Mouse (Mus musculus): ENCODE measurements around the gene Ung.
A peak's percentile ranks its signal among the peaks of the same experiment; 100 is the strongest.

Gene Ung

GRCm38 (mm10) chr5:114130211-114130605 is at the start of gene Ung:
TSS of gene Ung (plus strand) at chr5:114130386.
- no peak for DNase-seq (ENCODE audit: low spot score)

DNA sequence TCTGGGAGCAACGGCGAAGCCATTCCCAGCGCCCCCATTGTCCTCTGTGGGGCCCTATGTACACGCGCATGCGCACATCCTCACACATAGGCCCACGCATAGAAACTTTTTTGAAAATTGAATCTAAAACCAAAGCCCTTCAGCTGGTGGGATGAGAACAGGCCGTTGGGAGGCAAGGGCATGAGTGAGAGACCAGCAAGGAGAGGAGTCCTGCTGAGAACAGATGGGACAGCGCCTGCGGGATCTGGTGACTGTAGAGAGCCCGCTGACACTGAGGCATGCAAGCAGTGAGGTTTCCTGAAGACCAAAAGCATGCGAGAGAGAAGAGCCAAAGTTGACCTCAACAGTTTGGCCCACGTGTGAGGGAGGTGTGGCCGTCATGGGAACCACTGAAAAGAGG is 44.7 kb upstream of the Ung start:
- DNase-seq (ENCODE audit: low spot score) = no peak

GRCm38 (mm10) chr5:114087875-114088480 is 42.2 kb upstream of the Ung start:
- no peak for DNase-seq (ENCODE audit: low spot score)

- no peak for DNase-seq (ENCODE audit: low spot score)
These were observed 39.7 kb upstream of the Ung start for GRCm38 (mm10) chr5:114090421-114091013.

DNA sequence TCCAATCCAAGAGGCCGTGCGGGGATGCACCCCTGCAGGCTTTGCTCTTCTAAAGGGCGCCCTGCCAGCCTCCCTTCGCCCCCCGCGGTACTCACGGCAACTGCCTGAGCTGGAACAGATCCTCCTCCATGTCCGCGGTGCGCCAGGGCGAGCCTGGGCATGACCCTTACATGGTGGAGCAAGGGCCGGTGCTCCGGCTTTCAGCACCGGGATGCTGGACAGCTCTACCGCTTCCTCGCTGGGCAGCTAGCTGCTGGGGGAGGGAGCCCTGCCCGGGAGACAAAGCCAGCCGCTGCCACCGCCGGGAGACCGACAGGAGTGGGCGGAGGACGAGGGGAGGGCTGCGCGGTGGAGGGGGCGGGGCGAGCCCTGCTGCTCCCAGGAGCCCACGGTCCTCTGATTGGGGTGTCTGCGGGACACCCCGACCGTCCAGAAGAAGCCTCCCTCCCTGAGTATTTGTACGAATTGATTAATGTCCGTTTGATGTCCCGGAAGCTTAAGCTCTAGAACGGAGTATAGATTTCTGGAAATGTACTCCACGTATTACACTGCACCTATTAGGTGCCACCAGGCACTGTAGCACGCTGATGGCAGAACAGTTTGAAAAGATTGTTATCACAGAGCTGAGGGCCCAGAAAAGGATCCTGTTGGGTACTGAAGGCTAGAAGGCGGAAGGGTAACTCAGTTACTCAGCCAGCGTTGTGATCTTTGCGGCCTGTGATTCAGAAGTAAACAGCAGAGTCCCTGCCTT is 39.0 kb upstream of the Ung start, which contains the start of gene Svop:
Gene Svop (minus strand): TSS at position 514 of the 751 bp plus-strand sequence.
- peak; percentile 74 for DNase-seq (ENCODE audit: low spot score)

GRCm38 (mm10) chr5:114099709-114100389 is 30.3 kb upstream of the Ung start:
- DNase-seq (ENCODE audit: low spot score) = peak; percentile 92

DNA sequence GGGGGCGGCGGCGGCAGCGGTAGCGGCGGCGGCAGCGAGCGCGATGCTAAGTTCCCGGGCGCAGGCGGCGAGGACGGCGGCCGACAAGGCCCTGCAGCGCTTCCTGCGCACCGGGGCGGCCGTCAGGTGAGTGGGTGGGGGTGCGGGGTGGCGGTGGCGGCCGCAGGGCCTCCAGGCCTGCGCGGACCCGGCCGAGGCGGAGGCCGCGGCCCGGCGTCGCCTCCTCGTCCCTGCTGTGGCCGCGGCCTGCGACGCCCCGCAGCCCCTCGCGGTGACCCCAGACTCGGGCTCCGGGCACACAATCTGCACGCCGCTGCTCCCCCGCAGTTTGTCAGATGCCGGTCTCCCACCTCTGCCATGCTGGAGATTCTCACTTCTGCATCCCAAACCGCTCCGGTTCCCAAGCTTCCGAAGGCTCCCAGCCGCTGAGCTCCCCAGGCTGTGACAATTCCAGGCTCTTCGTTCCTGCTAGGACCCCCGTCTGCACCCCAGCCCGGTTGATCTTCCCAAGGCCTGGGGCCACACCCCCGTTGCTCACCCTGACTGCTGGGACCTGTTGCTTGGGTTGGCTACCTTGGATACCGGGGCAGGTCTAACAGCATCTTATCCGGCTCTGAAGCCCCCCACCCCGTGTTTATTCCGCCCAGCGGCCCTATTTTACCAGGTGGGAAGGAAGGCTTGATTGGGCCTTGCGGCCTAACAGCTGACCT is 29.6 kb upstream of the Ung start:
- DNase-seq (ENCODE audit: low spot score) = no peak

- DNase-seq (ENCODE audit: low spot score) = peak; percentile 34
These were observed 28.3 kb upstream of the Ung start for GRCm38 (mm10) chr5:114101873-114102272.

GRCm38 (mm10) chr5:114102807-114103206 is 27.4 kb upstream of the Ung start:
- peak; percentile 62 for DNase-seq (ENCODE audit: low spot score)

DNA sequence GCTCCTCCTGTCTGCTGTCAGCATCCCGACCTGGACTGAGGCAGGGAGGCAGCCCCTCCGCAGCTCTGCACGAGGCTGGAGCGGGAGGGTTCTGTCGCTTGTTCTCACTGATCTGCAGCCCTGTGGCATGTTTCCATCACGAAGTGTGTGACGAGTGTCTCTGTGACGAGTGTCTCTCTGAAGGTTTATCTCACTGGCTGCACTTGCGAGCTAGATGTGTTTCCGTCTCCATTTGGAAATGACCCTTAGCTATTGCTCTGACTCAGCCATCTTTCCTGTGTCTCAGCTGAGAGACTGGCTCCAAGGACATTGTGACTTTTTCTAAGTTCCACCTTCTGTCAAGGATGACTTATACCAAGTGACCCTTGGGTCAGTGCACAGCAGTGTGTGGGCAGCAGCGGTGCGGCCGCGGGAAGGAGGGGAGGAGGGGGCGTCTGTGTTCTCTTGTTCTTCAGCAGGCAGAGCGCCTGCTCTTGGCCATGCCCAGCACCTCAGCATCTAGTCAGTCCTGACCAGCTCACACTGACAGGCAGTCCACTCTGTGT is 23.7 kb upstream of the Ung start:
- no peak for DNase-seq (ENCODE audit: low spot score)

- DNase-seq (ENCODE audit: low spot score) = no peak
These were observed 16.9 kb upstream of the Ung start for GRCm38 (mm10) chr5:114113334-114113733.

- no peak for DNase-seq (ENCODE audit: low spot score)
These were observed 15.2 kb upstream of the Ung start for GRCm38 (mm10) chr5:114115030-114115429.

- DNase-seq (ENCODE audit: low spot score) = no peak
These were observed 13.6 kb upstream of the Ung start for GRCm38 (mm10) chr5:114116586-114116985.

DNA sequence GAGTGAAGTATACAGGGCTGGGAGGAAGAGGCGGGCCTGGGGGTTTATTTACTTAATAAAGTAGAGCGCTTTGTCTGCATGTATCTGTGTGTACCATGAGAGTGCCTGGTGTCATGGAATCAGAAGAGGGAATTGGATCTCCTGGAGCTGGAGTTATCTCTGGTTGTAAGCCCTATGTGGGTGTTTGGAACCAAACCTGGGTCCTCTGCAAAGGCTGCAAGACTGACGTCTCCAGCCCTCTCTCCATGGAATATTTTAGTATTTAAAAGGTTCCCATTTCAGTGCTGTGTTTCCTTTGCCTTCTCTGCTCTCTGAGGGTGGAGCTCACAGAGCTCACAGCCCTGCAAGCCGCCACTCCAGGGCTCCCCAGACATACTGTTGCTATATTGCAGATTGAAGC is 10.4 kb upstream of the Ung start:
- no peak for DNase-seq (ENCODE audit: low spot score)

GRCm38 (mm10) chr5:114126008-114126407 is 4.2 kb upstream of the Ung start:
- DNase-seq (ENCODE audit: low spot score) = no peak

- DNase-seq (ENCODE audit: low spot score) = no peak
These were observed 3.5 kb upstream of the Ung start for GRCm38 (mm10) chr5:114126499-114127244.

DNA sequence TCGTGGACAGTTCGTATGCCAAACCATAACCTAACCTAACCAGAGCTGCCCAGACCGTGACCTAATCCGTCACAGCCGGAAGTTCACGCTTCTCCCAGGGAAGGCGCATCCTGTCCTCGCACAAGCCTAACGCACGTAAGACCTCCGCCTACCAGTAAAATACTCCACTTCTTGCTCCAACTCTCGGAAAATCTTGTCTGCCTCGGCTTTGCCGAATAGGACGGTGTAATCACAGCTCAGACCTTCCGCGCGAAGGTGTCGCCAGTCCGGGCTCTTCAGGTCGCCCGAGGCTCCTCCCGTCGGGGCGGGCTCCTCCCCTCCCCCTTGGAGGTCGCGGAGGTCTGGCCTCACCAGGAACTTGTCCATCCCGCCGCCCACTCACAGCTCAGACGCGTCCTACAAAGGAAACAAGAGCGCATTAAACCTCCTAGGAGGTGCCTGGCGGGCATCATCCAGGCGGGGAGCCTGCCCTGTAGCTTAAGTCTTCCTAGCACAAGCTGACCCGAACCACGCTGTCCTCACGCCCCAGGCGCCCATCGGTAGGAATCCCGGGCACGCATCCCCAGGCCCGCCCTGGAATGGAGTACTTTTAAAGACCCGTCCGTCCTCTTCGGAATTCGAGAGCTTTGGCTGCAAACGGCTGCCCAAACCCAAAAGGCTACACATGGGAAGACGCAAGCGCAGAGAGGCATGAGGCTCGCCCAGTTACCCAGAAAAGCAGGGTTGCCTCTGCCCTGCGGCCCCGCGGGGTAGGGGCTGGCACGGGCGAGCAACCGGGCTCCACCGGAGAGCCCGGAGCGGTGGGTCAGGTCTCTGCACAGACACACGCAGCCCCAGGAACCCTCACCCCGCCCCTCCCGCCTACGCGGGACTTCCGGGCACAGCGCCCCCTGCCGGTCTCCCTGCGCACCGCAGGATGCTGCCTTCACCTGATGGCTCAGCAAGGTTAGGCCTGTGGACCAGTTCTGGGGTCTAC is 2.5 kb upstream of the Ung start, which contains the start of gene Alkbh2:
Gene Alkbh2 (minus strand): TSS at position 845 of the 976 bp plus-strand sequence.
- peak; percentile 75 for DNase-seq (ENCODE audit: low spot score)

GRCm38 (mm10) chr5:114129550-114130210 is 506 bp upstream of the Ung start:
- no peak for DNase-seq (ENCODE audit: low spot score)
